Mouse (Mus musculus) kidney, adult 2 months (tissue): Measurements from ENCODE around the gene Cd7. TPM values are rescaled to one million over a fixed set of nuclear protein-coding genes. Genes with fewer than 3 reads are reported as not detected.

Experiments used
- DNase-seq: peaks from one replicate; pipeline ENCODE4 v3.0.0; 2021
- H3K27ac ChIP-seq: fragments of 200-500 bp; 2 replicates; pipeline ENCODE4 v1.5.1; 2012; ENCODE audit warnings: low read depth, low read length, control low read depth, inconsistent platforms; ENCODE audit not compliant: insufficient read depth
- H3K27me3 ChIP-seq: fragments of 200-500 bp; replicated peaks from 2 replicates; pipeline ENCODE4 v1.6.1; 2012; ENCODE audit warnings: mild to moderate bottlenecking, moderate library complexity, low read length, inconsistent platforms; ENCODE audit not compliant: control insufficient read depth, insufficient read depth
- H3K36me3 ChIP-seq: fragments of 200-500 bp; 2 replicates; pipeline ENCODE4 v1.6.1; 2012; ENCODE audit warnings: mild to moderate bottlenecking, moderate library complexity, low read length, inconsistent platforms; ENCODE audit not compliant: control insufficient read depth, insufficient read depth
- H3K4me1 ChIP-seq: fragments of 200-500 bp; 2 replicates; pipeline ENCODE4 v1.6.1; 2011; ENCODE audit warnings: low read length; ENCODE audit not compliant: control insufficient read depth, insufficient read depth
- H3K4me3 ChIP-seq: fragments of 200-500 bp; 2 replicates; pipeline ENCODE4 v1.5.1; 2011; ENCODE audit warnings: mild to moderate bottlenecking, low read depth, low read length, control low read depth; ENCODE audit not compliant: insufficient read depth
- CTCF ChIP-seq: fragments of 200-500 bp; conservative IDR thresholded peaks from 2 replicates; pipeline ENCODE4 v1.5.1; 2011; ENCODE audit warnings: low read depth, mild to moderate bottlenecking, control low read depth, low read length, moderate library complexity, mixed read lengths; ENCODE audit not compliant: insufficient read depth, insufficient read length
- POLR2A ChIP-seq: fragments of 200-500 bp; IDR thresholded peaks from one replicate; pipeline ENCODE4 v1.6.1; 2011; ENCODE audit warnings: low read depth, low read length, control low read depth
- WGBS: fragments of 180-500 bp; shearing (Covaris S2); methylation state at CpG from one replicate; pipeline ENCODE4 v1.1.7; 2018; 5-methylcytosine and 5-hydroxymethylcytosine counted together
- polyA plus RNA-seq: library from polyadenylated mRNA; depleted of rRNA; stranded (reverse); fragments of >200 nt; gene quantifications from 2 replicates; pipeline ENCODE4 v1.2.3, GENCODE M21; 2012

The Cd7 gene
- polyA plus RNA-seq, 1 experiment: 3.0 TPM

DNA sequence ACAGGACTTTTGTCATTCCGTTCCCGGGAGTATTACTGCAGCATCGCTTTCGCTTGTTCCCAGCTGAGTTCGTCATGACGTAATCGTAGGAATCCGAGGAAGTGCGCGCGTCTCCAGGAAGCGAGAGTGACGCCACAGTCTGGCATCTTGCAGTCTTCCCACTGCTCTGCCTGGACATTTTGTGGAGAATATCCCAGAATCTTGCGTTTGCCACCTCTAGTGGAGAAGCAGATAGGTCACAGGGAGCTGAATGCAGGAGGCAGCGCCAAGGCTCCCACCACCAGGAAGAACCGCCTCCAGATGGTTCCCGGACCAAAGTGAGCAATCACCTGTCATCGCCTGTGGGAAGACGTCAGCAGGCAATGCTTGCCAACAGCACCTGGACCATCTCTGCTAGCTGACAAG is 24.3 kb downstream of the Cd7 start:
- no peaks in the 10 kb centered on the region for H3K36me3 ChIP-seq
- TF ChIP-seq CTCF (no peak), POLR2A (no peak)
- H3K27ac ChIP-seq: no peak overlapping the region
- 48% methylated on average over 19 of the region's 19 CpGs for WGBS
- DNase-seq: peak; percentile 32
- H3K27me3 ChIP-seq: no peaks in the 10 kb centered on the region
- H3K4me3 ChIP-seq: peak overlapping the region; percentile 40
- H3K4me1 ChIP-seq: no peaks in the 10 kb centered on the region

DNA sequence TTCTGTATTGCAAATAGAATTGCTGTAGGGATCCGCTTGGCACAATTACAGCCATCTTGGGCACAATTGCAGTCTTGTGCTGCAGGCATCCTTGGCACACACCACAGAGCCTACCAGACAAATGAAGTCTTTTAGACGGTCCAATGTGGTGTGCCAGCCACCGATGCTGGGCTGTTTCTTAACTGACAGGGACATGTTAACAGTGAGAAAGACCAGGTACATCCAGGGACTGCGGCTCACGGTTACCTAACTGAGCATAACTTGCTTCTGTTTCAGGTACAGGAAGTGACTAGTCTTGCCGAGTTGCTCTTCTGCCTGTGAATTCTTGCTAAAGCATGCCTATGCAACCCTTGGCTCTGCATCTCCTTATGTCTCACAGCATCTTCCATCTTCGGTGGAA is 25.6 kb downstream of the Cd7 start:
- Histone ChIP-seq H3K27ac (no peak overlapping the region), H3K27me3 (no peaks in the 10 kb centered on the region), H3K4me1 (no peaks in the 10 kb centered on the region), H3K36me3 (no peaks in the 10 kb centered on the region), H3K4me3 (no peak overlapping the region)
- no peak for DNase-seq
- WGBS: 87% methylated on average over 7 of the region's 7 CpGs
- TF ChIP-seq POLR2A (no peak), CTCF (no peak)

DNA sequence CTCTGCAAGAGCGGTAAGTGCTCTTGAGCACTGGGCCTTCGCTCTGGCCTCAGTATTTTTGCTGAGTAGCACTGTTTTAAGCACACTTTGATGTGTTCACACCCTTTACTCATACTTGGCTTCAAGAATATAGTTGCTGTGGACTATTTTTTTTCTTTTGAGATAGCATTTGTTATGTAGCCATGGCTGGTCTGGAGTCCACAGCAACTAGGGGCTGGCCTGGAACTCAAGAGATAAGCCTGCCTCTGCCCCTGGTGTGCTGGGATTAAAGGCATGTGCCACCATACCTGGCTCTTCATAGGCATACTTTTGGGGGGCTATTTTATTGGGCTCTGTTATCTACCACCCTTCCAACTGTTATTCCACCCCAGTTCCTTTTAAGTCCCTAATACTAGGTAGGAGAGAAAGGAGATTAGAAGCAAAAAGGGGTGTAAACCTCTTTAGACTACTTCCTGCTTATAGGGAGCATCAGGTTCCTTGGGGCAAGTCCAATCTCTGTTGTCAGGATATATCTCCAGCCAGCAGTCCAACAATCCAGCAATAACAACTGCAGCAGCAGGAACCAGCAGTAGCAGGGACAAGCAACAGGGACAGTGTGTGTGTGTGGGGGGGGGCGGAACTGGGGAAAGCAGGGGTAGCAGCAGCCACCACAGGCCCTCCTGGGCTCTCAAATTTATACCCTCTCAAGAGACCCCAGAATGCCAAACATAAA is 29.0 kb downstream of the Cd7 start:
- no peak overlapping the region for H3K4me3 ChIP-seq
- H3K27ac ChIP-seq: no peak overlapping the region
- H3K4me1 ChIP-seq: no peaks in the 10 kb centered on the region
- no peak for DNase-seq
- no peak for TF ChIP-seq CTCF
- TF ChIP-seq POLR2A: no peak
- H3K27me3 ChIP-seq: no peaks in the 10 kb centered on the region
- no peaks in the 10 kb centered on the region for H3K36me3 ChIP-seq
- over 99% methylated on average over 3 of the region's 3 CpGs for WGBS

DNA sequence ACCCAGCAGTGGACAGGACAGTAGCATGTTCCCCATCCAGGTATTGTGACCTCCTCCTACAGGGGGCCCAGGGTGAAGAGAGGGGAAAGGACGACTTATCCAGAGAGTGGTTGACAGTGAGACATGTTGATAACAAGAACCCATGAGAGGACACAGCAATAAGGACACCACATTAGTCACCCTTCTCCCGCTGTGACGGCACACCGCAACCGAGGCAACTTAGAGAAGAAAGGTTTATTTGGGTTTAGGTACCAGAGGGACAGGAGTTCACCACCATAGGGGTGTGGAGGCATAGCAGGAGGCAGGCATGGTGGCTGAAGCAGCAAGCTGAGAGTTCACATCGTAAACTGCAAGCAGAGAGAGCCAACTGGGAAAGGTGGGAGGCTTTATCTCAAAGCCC is 33.0 kb downstream of the Cd7 start:
- WGBS: 79% methylated on average over 6 of the region's 6 CpGs
- Histone ChIP-seq H3K27ac (no peak overlapping the region), H3K4me1 (no peaks in the 10 kb centered on the region), H3K36me3 (no peaks in the 10 kb centered on the region), H3K27me3 (no peaks in the 10 kb centered on the region), H3K4me3 (no peak overlapping the region)
- no peak for DNase-seq
- TF ChIP-seq POLR2A (no peak), CTCF (no peak)

DNA sequence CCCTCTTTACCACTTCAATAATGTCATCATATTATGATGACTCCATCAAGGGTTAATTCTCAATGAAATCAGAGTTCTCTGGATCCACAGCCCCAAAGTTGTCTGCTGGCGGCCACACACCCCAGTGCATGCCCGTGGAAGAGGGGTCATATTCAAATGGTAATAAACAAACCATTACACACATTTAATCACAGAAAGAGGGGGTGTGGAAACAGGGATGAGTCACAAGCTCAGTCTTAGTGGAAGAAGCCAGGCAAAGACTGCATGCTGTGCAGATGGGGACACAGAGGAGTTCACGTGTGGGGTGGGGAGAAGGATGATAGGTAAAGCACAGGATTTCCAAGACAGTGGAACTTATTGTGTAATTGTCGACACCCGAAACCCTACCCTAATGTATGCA is 34.9 kb downstream of the Cd7 start:
- Histone ChIP-seq H3K27me3 (no peaks in the 10 kb centered on the region), H3K27ac (no peak overlapping the region), H3K4me1 (no peaks in the 10 kb centered on the region), H3K4me3 (no peak overlapping the region), H3K36me3 (no peaks in the 10 kb centered on the region)
- TF ChIP-seq POLR2A (no peak), CTCF (no peak)
- DNase-seq: no peak
- WGBS: 52% methylated on average over 5 of the region's 5 CpGs

DNA sequence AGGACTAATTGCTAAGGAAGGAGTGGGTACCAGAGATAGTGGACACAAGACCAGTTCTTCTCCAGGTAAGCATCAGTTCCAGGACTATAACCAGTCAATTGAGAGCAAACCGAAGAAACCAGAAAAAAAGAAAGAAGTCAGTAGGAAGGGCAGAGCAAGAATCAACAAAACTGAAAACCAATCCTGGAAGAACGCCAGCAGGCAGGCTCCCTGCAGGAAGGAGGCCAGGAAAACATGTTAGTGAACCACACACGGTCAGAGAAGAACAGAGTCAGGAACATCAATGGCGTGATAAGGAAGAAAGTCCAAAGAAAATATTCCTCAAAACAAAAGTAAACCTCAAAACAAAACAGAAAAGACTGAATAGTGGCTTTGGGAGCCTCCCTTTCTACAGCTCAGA is 37.3 kb downstream of the Cd7 start:
- Histone ChIP-seq H3K27me3 (no peaks in the 10 kb centered on the region), H3K4me1 (no peaks in the 10 kb centered on the region), H3K36me3 (no peaks in the 10 kb centered on the region), H3K27ac (no peak overlapping the region), H3K4me3 (no peak overlapping the region)
- TF ChIP-seq CTCF (no peak), POLR2A (no peak)
- 16% methylated on average over 4 of the region's 4 CpGs for WGBS
- peak; percentile 61 for DNase-seq

DNA sequence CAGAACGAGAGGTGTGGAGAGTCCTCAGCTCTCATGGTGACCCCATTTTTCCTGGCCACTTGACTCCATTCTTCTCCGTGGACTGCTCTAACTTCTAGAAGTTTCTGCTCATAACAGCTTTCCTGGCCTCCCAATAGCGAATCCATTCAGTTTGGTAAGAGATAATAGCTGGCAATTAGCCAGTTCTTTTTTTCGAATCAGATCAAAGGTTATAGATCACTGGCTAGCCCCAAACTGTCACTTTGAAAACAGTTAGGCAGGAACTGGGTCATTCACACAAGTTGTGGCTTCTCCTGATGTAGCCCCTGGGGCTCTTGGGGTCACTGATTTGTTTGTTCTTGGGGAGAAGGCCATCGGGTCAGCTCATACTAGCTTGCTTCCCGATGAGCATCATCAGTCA is 44.5 kb downstream of the Cd7 start:
- no peak overlapping the region for H3K4me3 ChIP-seq
- DNase-seq: no peak
- no peaks in the 10 kb centered on the region for H3K36me3 ChIP-seq
- 68% methylated on average over 6 of the region's 6 CpGs for WGBS
- no peaks in the 10 kb centered on the region for H3K27me3 ChIP-seq
- H3K27ac ChIP-seq: no peak overlapping the region
- TF ChIP-seq POLR2A (no peak), CTCF (no peak)
- H3K4me1 ChIP-seq: peaks cover 3% of the 10 kb centered on the region; the same call in 1 of the 2 replicates
